Mouse (Mus musculus) liver, adult (tissue): Measurements from ENCODE around the gene Dact2.

ENCODE experiments used
- GATA4 ChIP-seq: IDR thresholded peaks from 2 replicates; pipeline ENCODE4 v1.6.1; 2014; ENCODE audit warnings: mild to moderate bottlenecking, low read length; ENCODE audit not compliant: insufficient replicate concordance

The Dact2 gene

DNA sequence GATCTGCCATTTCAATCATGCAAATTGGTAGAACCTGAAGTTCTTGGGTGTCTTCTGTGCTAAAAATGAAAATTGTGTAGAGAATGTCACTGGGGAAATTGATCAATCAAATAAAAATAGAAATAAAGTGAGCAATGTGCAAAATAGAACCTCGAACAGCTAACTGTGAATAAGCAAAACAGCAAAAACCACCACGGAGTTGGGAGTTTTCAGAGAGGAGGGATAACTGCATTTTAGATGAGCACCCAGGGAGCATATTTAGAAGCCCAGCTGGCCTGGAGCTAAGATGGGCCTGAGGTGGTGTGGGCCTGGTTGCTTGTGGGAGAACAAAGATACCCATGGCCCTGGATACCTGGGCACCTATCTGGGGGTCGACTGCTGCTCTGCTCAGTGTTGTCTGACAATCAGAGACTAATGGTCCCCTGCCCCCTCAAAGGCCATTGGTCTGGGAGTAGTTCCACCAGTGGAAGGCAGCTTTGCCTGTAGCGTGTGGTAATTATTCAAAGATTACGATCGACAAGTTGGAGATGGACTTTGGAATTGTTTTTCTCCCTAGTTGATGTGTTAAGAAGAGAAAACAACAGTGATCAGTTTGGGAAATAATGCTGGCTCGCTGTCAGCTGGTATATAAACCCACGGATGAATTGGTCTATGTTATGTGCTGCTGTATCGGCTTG, 38.0 kb downstream of the Dact2 start:
- peak; percentile 64; the same call in 1 of the 2 replicates for TF ChIP-seq GATA4

DNA sequence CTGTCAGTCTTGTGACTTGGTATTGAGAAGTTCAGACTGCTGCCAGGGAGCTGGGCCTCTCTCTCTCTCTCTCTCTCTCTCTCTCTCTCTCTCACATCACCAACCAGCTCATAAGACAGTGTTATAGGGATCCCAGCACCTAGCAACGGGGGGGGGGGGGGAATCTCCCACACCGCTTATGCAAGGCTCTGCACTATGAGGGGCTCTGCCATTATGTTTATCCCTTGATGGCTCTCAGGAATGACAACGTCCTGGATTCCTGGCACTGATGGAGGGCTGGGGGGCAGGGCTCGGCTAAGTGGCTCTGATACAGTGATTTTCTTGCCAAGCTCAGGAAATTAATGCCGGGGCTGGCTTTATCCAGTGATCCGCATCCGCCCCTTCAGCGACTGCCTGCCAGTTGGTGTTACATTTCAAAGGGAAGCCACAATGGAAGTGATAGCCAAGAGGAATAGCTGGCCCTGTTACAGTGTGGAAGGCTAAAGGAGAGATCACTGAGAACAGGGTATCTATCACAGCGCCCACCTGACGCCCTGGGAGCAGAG, 38.7 kb downstream of the Dact2 start:
- no peak for TF ChIP-seq GATA4

- no peak for TF ChIP-seq GATA4
These were observed 43.3 kb downstream of the Dact2 start for GRCm38 (mm10) chr17:14160846-14161245.

- TF ChIP-seq GATA4: no peak
These were observed 46.3 kb downstream of the Dact2 start for GRCm38 (mm10) chr17:14157779-14158195.
